Mouse (Mus musculus) liver, embryonic 11.5 days (tissue): ENCODE data around the gene Olfr60. TPM values are rescaled to one million over a fixed set of nuclear protein-coding genes. Genes with fewer than 3 reads are reported as not detected.

Experiments
- ATAC-seq: fragments of 200-750 bp; cut with Nextera tagmentation; replicated peaks from 2 replicates; pipeline ENCODE4 v1.8.0; 2017; ENCODE audit warnings: moderate number of reproducible peaks, mild to moderate bottlenecking, moderate TSS enrichment, moderate library complexity; ENCODE audit not compliant: low FRiP score
- DNase-seq: peaks from one replicate; pipeline ENCODE4 v3.0.0-alpha.2; 2017; ENCODE audit warnings: low spot score
- H3K27ac ChIP-seq: fragments of 300-500 bp; sonication (generic); 2 replicates; pipeline ENCODE4 v1.5.1; 2014; ENCODE audit warnings: mild to moderate bottlenecking, low read depth, low read length, control low read depth
- H3K27me3 ChIP-seq: fragments of 300-500 bp; sonication (generic); replicated peaks from 2 replicates; pipeline ENCODE4 v1.6.1; 2014; ENCODE audit warnings: low read length, mixed read lengths; ENCODE audit not compliant: control insufficient read depth, insufficient read depth
- H3K36me3 ChIP-seq: fragments of 300-500 bp; sonication (generic); 2 replicates; pipeline ENCODE4 v1.6.1; 2014; ENCODE audit warnings: mild to moderate bottlenecking, low read length, moderate library complexity, mixed read lengths; ENCODE audit not compliant: control insufficient read depth, insufficient read depth
- H3K4me1 ChIP-seq: fragments of 300-500 bp; sonication (generic); replicated peaks from 2 replicates; pipeline ENCODE4 v1.6.1; 2014; ENCODE audit warnings: low read length, mixed read lengths; ENCODE audit not compliant: control insufficient read depth, insufficient read depth
- H3K4me2 ChIP-seq: fragments of 300-500 bp; sonication (generic); 2 replicates; pipeline ENCODE4 v1.6.1; 2014; ENCODE audit warnings: mild to moderate bottlenecking, control low read depth, moderate library complexity
- H3K4me3 ChIP-seq: fragments of 300-500 bp; sonication (generic); 2 replicates; pipeline ENCODE4 v1.5.1; 2014; ENCODE audit warnings: low read depth, low read length, control low read depth
- H3K9ac ChIP-seq: fragments of 300-500 bp; sonication (generic); 2 replicates; pipeline ENCODE4 v1.6.1; 2014; ENCODE audit warnings: low read depth, low read length, control low read depth
- H3K9me3 ChIP-seq: fragments of 300-500 bp; sonication (generic); 2 replicates; pipeline ENCODE4 v1.6.1; 2016; ENCODE audit warnings: low read length, inconsistent platforms, mixed read lengths; ENCODE audit not compliant: control insufficient read depth
- WGBS: fragments of 180-500 bp; shearing (Covaris S2); extraction: QIAGEN DNeasy Blood & Tissue Kit; methylation state at CpG from one replicate; pipeline ENCODE4 v1.1.7; 2014; 5-methylcytosine and 5-hydroxymethylcytosine counted together
- polyA plus RNA-seq: library from polyadenylated mRNA; unstranded; fragments of >200 nt; fragmentation: Nextera tagmentation; extraction: Ambion mirVana; gene quantifications from 2 replicates; pipeline ENCODE4 v1.2.1, GENCODE M21; 2014

Gene Olfr60
- polyA plus RNA-seq, 1 experiment from 2014 or later = not detected

- ATAC-seq = no peak
- H3K9ac ChIP-seq = no peak overlapping the region
- WGBS = 78% methylated on average over 3 of the region's 3 CpGs
Measured at GRCm38 (mm10) chr7:140319861-140320385, 41.5 kb downstream of the Olfr60 start.

GRCm38 (mm10) chr7:140299416-140299815, 62.1 kb downstream of the Olfr60 start:
- DNase-seq (no peak), ATAC-seq (no peak)
- H3K4me2 ChIP-seq = no peak overlapping the region
- 85% methylated on average over 3 of the region's 3 CpGs for WGBS
- H3K27ac ChIP-seq = no peak overlapping the region
- H3K9me3 ChIP-seq = no peaks in the 10 kb centered on the region; the same call in 1 of the 2 replicates
- H3K36me3 ChIP-seq = no peaks in the 10 kb centered on the region
- no peaks in the 10 kb centered on the region for H3K4me1 ChIP-seq
- H3K4me3 ChIP-seq = no peak overlapping the region
- no peak overlapping the region for H3K9ac ChIP-seq
- no peaks in the 10 kb centered on the region for H3K27me3 ChIP-seq

More at GRCm38 (mm10) chr7:140319861-140320385, 41.5 kb downstream of the Olfr60 start:
- H3K4me2 ChIP-seq = no peak overlapping the region
- H3K4me3 ChIP-seq = no peak overlapping the region
- no peaks in the 10 kb centered on the region for H3K4me1 ChIP-seq
- H3K36me3 ChIP-seq = no peaks in the 10 kb centered on the region
- H3K27me3 ChIP-seq = no peaks in the 10 kb centered on the region
- no peaks in the 10 kb centered on the region for H3K9me3 ChIP-seq
- DNase-seq = no peak
- H3K27ac ChIP-seq = no peak overlapping the region

GRCm38 (mm10) chr7:140296876-140297275, 64.6 kb downstream of the Olfr60 start:
- no peaks in the 10 kb centered on the region; the same call in 1 of the 2 replicates for H3K9me3 ChIP-seq
- no peak overlapping the region for H3K9ac ChIP-seq
- H3K27me3 ChIP-seq = no peaks in the 10 kb centered on the region
- H3K4me3 ChIP-seq = no peak overlapping the region
- 69% methylated on average over 6 of the region's 6 CpGs for WGBS
- H3K4me1 ChIP-seq = no peaks in the 10 kb centered on the region
- no peak overlapping the region for H3K27ac ChIP-seq
- no peaks in the 10 kb centered on the region for H3K36me3 ChIP-seq
- no peak for DNase-seq
- ATAC-seq = no peak
- H3K4me2 ChIP-seq = no peak overlapping the region

- Histone ChIP-seq H3K4me3 (no peak overlapping the region), H3K27me3 (no peaks in the 10 kb centered on the region), H3K4me2 (no peak overlapping the region), H3K4me1 (no peaks in the 10 kb centered on the region), H3K27ac (no peak overlapping the region), H3K36me3 (no peaks in the 10 kb centered on the region), H3K9me3 (no peaks in the 10 kb centered on the region; the same call in 1 of the 2 replicates), H3K9ac (no peak overlapping the region)
- no peak for DNase-seq
- no peak; the same call in 1 of the 2 replicates for ATAC-seq
- WGBS = 84% methylated on average over 9 of the region's 9 CpGs
Measured at GRCm38 (mm10) chr7:140295746-140296145, 65.7 kb downstream of the Olfr60 start.

Other genes with a start within 250 kb of the Olfr60 start
- 18.2 and 20.7 TPM in 2 replicates for gene Paox, start 245.9 kb downstream of the Olfr60 start, polyA plus RNA-seq
- 119 and 129 TPM in 2 replicates for gene Echs1, start 245.2 kb downstream of the Olfr60 start, polyA plus RNA-seq
- 41.6 and 46.8 TPM in 2 replicates for gene Mtg1, start 224.1 kb downstream of the Olfr60 start, polyA plus RNA-seq
- gene Sprn, start 206.8 kb downstream of the Olfr60 start, polyA plus RNA-seq = not detected in 2 replicates
- gene Olfr522, start 196.9 kb downstream of the Olfr60 start, polyA plus RNA-seq = not detected in 2 replicates
- gene Olfr523, start 188.5 kb downstream of the Olfr60 start, polyA plus RNA-seq = not detected in 2 replicates
- gene Olfr524, start 155.7 kb downstream of the Olfr60 start, polyA plus RNA-seq = not detected in 2 replicates
- gene Cd163l1, start 143.4 kb downstream of the Olfr60 start, polyA plus RNA-seq = 0.09 TPM in 1 of 2 replicates, not detected in the other
- not detected in 2 replicates for gene 5830411N06Rik, start 114.4 kb downstream of the Olfr60 start, polyA plus RNA-seq
- gene Olfr525, start 40.8 kb downstream of the Olfr60 start, polyA plus RNA-seq = not detected in 2 replicates
- gene Olfr527, start 27.7 kb downstream of the Olfr60 start, polyA plus RNA-seq = not detected in 2 replicates
- gene Olfr530, start 14.7 kb upstream of the Olfr60 start, polyA plus RNA-seq = not detected in 2 replicates
- not detected in 2 replicates for gene Olfr531, start 41.2 kb upstream of the Olfr60 start, polyA plus RNA-seq
- not detected in 2 replicates for gene Olfr532, start 60.0 kb upstream of the Olfr60 start, polyA plus RNA-seq
- not detected in 2 replicates for gene Olfr533, start 101.7 kb upstream of the Olfr60 start, polyA plus RNA-seq
- gene Olfr535, start 122.5 kb upstream of the Olfr60 start, polyA plus RNA-seq = not detected in 2 replicates
- gene Olfr536, start 145.7 kb upstream of the Olfr60 start, polyA plus RNA-seq = not detected in 2 replicates
- gene Olfr538, start 206.2 kb upstream of the Olfr60 start, polyA plus RNA-seq = not detected in 2 replicates
- not detected in 2 replicates for gene Olfr46, start 239.6 kb upstream of the Olfr60 start, polyA plus RNA-seq